Mouse (Mus musculus) E14TG2a.4 (cell line): ENCODE results near the gene Sox12.
"Not testable (repeated sequence)": the region's sequence is repeated elsewhere in the genome, so short reads cannot be mapped to it uniquely, and the experiment has no call there.

Source experiments
- H3K27me3 ChIP-seq: 2 replicates; pipeline ENCODE4 v1.6.1; 2014; ENCODE audit warnings: low read length, control low read depth; ENCODE audit not compliant: insufficient read depth
- H3K36me3 ChIP-seq: 2 replicates; pipeline ENCODE4 v1.6.1; 2014; ENCODE audit warnings: low read length, control low read depth; ENCODE audit not compliant: insufficient read depth
- H3K4me1 ChIP-seq: replicated peaks from 2 replicates; pipeline ENCODE4 v1.6.1; 2014; ENCODE audit warnings: low read depth, low read length, control low read depth
- H3K4me3 ChIP-seq: replicated peaks from 2 replicates; pipeline ENCODE4 v1.5.1; 2014; ENCODE audit warnings: mild to moderate bottlenecking, low read length
- H3K9me3 ChIP-seq: 2 replicates; pipeline ENCODE4 v1.6.1; 2014; ENCODE audit warnings: low read length, control low read depth
- CTCF ChIP-seq: conservative IDR thresholded peaks from 2 replicates; pipeline ENCODE4 v1.5.1; 2014; ENCODE audit warnings: low read length
- NANOG ChIP-seq: IDR thresholded peaks from 2 replicates; pipeline ENCODE4 v1.6.1; 2014; ENCODE audit warnings: borderline replicate concordance, low read length, mixed read lengths
- POU5F1 ChIP-seq: IDR thresholded peaks from 2 replicates; pipeline ENCODE4 v1.6.1; 2014; ENCODE audit warnings: low read length, borderline replicate concordance

Gene Sox12

DNA sequence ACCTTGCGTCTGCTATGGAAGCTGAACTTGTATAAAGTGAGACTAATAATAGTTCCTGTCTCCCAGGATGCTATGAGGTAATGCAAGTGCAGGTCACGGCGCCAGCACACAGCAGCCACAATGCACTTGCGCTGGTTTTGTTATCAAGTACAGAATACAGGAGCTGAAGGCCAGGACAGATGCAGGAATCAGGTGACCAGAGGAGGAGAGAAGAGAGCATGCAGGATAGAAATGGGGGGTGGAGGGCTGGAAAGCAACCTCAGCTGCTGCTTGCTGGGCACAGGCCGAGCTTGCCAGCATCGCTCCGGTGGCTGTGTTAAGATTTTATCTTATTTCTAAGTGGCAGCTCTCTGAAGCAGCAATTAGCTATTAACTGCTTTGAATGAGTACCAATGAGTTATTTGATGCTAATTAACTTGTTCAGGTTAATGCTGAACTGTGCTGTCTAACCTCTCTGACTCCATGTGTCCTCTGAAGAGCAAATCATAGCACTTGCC lies 38.6 kb upstream of the Sox12 start:
- H3K9me3 ChIP-seq, result peaks cover 4% of the 10 kb centered on the region; the same call in 1 of the 2 replicates
- TF ChIP-seq NANOG, result no peak
- TF ChIP-seq POU5F1, result no peak
- TF ChIP-seq CTCF, result no peak
- peaks cover 6% of the 10 kb centered on the region for H3K4me1 ChIP-seq
- H3K36me3 ChIP-seq, result no peaks in the 10 kb centered on the region
- peaks cover 21% of the 10 kb centered on the region for H3K27me3 ChIP-seq
- no peak overlapping the region for H3K4me3 ChIP-seq

DNA sequence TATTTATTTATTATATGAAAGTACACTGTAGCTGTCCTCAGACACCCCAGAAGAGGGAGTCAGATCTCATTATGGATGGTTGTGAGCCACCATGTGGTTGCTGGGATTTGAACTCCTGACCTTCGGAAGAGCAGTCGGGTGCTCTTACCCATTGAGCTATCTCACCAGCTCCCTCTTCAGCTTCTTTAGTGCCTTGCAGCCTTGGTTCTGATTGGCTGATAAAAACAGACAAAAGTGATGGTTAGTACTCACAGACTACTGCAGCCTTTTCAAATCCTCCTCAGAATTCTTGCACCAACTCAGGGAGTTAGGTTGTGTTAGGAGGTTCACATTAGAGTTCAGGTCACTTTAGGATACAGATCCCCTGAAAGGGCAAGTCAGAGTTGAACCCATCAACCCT lies 30.6 kb upstream of the Sox12 start:
- Histone ChIP-seq H3K4me1 (peaks cover 11% of the 10 kb centered on the region), H3K27me3 (peaks cover 19% of the 10 kb centered on the region; the same call in 1 of the 2 replicates)
- not testable (repeated sequence) for H3K9me3 ChIP-seq, H3K4me3 ChIP-seq, H3K36me3 ChIP-seq
- peak; percentile 21; the same call in 1 of the 2 replicates for TF ChIP-seq CTCF

DNA sequence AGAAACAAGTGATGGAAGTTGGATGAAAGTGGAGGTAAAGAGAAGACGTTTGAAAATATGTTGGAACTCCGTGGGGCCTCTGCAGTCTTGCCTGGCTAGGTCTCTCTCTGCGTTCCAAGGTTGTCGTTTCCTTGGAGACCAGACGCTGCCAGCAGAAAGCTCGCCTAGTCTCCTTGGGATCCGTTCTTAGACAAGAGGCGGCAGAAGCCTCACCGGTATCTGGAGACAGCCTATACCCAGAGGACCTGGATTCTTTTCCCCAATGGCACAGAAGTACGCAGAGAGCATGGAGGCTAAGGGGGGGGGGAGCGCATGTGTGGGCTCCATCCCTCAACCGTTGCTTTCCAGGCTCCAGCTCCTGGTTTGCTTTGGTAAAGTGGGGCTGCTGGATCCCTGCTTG lies 29.6 kb upstream of the Sox12 start:
- Histone ChIP-seq H3K36me3 (no peaks in the 10 kb centered on the region), H3K9me3 (no peaks in the 10 kb centered on the region), H3K27me3 (peaks cover 15% of the 10 kb centered on the region; the same call in 1 of the 2 replicates), H3K4me3 (no peak overlapping the region), H3K4me1 (peaks cover 11% of the 10 kb centered on the region)
- TF ChIP-seq NANOG (no peak), POU5F1 (no peak), CTCF (no peak)

DNA sequence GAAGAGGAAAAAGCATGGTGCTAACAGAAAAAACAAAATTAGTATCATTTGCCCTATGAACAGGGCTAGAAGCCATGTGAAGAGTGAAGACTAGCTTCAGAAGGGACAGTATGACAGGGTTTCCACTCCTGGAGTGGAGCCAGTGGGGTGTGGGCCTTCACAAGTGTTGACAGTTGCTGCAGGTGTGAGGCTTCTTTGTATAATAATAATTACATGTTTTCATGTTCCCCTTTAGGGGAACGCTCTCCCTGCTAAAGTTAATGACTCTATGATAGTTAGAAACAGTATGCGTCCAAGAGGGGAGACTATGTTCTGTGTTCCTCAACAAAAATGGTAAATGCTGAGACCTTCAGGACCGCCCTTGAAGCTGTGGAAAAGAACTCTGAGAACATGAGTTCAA lies 17.9 kb upstream of the Sox12 start:
- H3K4me3 ChIP-seq, result 0 out of 2 replicates have a peak overlapping the region, but pooled peaks have one; percentile 92
- H3K27me3 ChIP-seq, result no peaks in the 10 kb centered on the region
- TF ChIP-seq POU5F1 (no peak), NANOG (no peak), CTCF (no peak)
- peaks cover 29% of the 10 kb centered on the region for H3K4me1 ChIP-seq
- H3K36me3 ChIP-seq, result peaks cover 13% of the 10 kb centered on the region
- H3K9me3 ChIP-seq, result peaks cover 34% of the 10 kb centered on the region

DNA sequence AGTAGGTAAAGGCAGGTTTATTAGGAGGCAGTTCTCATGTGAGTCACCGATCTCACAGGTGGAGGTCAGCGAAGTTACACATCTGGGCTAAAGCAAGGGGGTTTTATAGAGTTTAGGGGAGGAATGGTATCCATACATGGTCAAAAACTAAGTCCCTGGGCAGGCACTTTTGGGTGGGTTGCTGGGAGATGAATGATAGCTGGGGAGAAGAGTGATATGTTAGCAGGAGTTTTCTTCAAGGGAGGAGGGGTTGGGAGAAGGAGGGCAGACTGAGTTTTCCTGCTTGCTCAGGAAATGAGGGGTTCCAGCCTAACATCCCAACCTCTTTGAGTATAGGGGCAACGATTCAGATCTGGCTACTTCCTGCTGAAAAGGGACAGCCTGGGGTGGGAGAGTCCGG lies 17.4 kb upstream of the Sox12 start, which contains the start of gene 6820408C15Rik:
Gene 6820408C15Rik (plus strand): TSS at position 301 of the 400 bp plus-strand sequence.
- Histone ChIP-seq H3K4me3 (peak within 1 kb of the TSS; percentile 92), H3K36me3 (peaks cover 13% of the 10 kb centered on the region), H3K9me3 (peaks cover 30% of the 10 kb centered on the region), H3K4me1 (peaks cover 34% of the 10 kb centered on the region), H3K27me3 (no peaks in the 10 kb centered on the region)
- TF ChIP-seq POU5F1 (no peak), NANOG (no peak), CTCF (no peak)

DNA sequence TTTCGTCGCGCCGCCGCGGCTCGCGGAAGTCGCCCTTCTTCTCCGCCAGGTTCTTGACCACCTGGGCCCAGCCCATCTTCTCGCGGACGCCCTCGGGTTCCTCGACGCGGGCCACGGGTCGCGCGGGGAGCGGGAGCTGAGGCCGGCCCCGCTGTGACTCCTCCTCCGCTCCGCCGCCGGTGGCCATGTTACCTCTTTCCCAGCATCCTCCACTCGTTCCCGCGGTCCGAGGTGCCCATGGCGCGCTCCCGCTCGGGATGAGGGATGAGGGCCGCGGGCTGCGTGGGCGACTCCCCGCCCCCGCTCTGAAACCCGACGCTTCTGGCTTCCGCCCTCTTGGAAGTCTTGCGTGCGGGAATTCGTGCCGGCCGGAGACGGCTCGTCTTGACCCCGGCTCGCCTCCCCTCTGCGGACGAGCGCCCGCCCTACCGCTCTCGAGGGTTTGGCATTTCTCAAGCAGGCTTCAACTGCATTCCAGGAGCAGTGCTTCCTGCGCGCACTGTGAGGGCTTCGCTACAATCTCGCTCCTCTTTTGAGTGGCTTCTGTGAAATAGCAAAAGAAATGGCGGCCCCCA lies 16.8 kb upstream of the Sox12 start, which contains the start of gene Zcchc3:
Gene Zcchc3 (minus strand): TSS at position 437 of the 575 bp plus-strand sequence.
- Histone ChIP-seq H3K4me1 (peaks cover 40% of the 10 kb centered on the region), H3K36me3 (peaks cover 13% of the 10 kb centered on the region), H3K9me3 (peaks cover 24% of the 10 kb centered on the region), H3K4me3 (peak within 1 kb of the TSS; percentile 92), H3K27me3 (no peaks in the 10 kb centered on the region)
- TF ChIP-seq CTCF (no peak), POU5F1 (no peak), NANOG (no peak)

DNA sequence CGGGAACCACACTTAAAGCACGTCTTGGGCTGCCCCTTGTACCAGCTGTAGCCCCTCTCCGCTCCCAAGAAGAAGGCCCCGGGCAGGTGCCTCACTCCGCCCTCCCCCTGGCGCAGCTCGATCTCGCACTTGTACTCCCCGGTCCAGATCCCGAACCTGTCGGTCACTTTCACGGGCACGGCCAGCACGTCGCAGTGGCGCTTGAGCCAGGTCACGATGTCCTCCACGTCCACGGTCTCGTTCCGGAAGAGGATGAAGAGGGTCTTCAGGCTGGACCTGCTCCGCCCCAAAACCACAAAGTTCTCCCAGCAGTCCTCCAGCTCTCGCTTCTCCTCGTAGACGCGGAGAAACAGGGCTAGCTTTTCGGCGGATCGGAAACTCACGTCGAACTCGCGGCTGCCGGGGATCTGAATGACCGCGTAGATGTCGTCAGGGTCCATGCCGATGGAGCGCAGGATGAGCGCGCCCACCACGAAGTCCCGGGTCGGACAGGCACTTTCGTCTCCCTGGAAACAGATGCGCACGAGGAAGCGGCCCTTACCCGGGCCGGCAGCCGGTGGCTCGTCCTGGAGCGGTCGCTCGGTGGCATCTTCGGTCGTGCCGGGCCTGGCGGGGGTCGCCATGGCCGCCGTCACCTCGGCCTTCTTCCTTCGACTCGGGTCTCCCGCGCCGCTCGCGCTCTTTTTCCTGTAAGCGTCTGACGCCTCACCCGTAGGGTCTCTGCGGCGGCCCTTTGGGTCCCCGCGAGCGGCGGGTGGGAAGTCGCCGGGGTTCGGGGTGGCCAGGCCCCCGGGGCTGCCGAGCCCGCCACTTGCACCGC lies 16.1 kb upstream of the Sox12 start:
- peaks cover 13% of the 10 kb centered on the region for H3K36me3 ChIP-seq
- H3K4me1 ChIP-seq, result peaks cover 45% of the 10 kb centered on the region
- H3K9me3 ChIP-seq, result peaks cover 20% of the 10 kb centered on the region
- no peaks in the 10 kb centered on the region for H3K27me3 ChIP-seq
- peak overlapping the region; percentile 92 for H3K4me3 ChIP-seq
- no peak for TF ChIP-seq POU5F1
- TF ChIP-seq CTCF, result no peak

DNA sequence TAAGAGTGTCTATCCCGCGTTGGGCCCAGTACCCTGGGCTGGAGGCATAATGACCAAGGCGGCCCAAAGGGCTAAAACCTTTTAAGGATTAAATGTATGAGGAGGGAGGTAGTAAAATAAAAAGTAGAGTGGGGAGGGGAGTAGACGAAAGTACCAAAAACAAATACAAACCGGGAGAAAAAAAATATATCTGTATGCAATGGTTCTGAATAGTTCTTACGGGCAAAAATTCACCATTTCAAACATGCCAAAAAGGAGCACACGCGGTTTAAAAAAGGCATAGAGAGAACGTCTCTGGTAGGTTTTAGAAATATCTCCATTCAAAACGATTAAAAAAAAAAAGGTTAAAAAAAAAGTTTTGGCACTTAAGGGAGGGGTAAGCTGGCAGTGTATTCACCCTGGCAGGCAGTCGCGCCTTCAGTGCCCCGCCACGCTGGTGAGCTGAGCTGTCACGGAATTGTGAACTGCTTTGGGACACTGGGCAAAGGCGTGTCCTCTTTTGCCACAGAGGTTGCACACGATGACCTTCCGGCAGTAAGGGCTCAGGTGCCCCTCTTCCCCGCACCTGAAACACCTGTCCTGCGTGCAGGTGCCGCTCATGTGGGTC lies 15.4 kb upstream of the Sox12 start:
- Histone ChIP-seq H3K4me1 (peaks cover 45% of the 10 kb centered on the region), H3K4me3 (peak overlapping the region; percentile 92), H3K27me3 (no peaks in the 10 kb centered on the region), H3K36me3 (peaks cover 13% of the 10 kb centered on the region), H3K9me3 (peaks cover 20% of the 10 kb centered on the region)
- TF ChIP-seq POU5F1 (no peak), CTCF (no peak), NANOG (no peak)
